Mouse (Mus musculus): ENCODE measurements around the gene Rasgef1b.

DNA sequence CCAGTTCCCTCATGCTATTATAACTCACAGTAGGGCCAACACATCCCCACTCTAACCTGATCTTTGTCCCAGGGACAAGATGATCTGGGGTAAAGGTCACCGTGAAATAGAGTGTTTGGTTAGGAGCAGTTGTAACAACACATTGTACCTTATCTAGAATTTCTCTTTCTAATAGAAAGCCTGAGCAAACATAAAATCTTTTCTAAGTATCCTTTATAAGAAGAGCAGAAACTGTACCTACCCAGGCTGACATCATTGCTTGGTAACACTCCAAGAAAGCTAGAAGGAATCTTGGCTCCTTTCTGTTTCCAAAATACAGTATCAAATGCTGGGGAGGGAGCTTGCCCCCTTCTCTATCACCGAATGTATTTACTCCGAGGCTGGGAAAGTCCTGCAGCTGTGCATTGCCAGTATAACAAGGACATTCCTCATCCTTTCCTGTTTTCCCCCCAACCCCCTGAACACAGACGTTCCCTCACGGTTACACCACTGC lies 374.2 kb downstream of the Rasgef1b start:
- no peak for TF ChIP-seq CTCF (IDR thresholded peaks at IDR 0.05; ENCODE audit: borderline replicate concordance, control insufficient read depth, extremely low read depth, insufficient read depth, low read length, poor library complexity)
- TF ChIP-seq POLR2A (IDR thresholded peaks at IDR 0.05; ENCODE audit: control insufficient read depth, extremely low read depth, insufficient read depth, low read length, poor library complexity), result no peak
